Mouse (Mus musculus): ENCODE data around the gene Dach2.
"Not testable (repeated sequence)": the region's sequence is repeated elsewhere in the genome, so short reads cannot be mapped to it uniquely, and the experiment has no call there.

The Dach2 gene

GRCm38 (mm10) chrX:113297404-113297803, at the start of gene Dach2:
Dach2 (plus strand) TSS chrX:113297510.
- no peak for DNase-seq (ENCODE audit: extremely low read depth, low read depth)

GRCm38 (mm10) chrX:113252427-113252826, 44.9 kb upstream of the Dach2 start:
- DNase-seq (ENCODE audit: extremely low read depth, low read depth): not testable (repeated sequence)

- DNase-seq (ENCODE audit: extremely low read depth, low read depth): no peak
Observed at GRCm38 (mm10) chrX:113298031-113298430, 721 bp downstream of the Dach2 start.

- DNase-seq (ENCODE audit: extremely low read depth, low read depth): no peak
Observed at GRCm38 (mm10) chrX:113298468-113298867, 1.2 kb downstream of the Dach2 start.

GRCm38 (mm10) chrX:113304323-113304722, 7.0 kb downstream of the Dach2 start:
- no peak for DNase-seq (ENCODE audit: extremely low read depth, low read depth)

- DNase-seq (ENCODE audit: extremely low read depth, low read depth): no peak
Observed at GRCm38 (mm10) chrX:113338143-113338542, 40.8 kb downstream of the Dach2 start.

GRCm38 (mm10) chrX:113394417-113394816, 97.1 kb downstream of the Dach2 start:
- DNase-seq (ENCODE audit: extremely low read depth, low read depth): no peak

- no peak for DNase-seq (ENCODE audit: extremely low read depth, low read depth)
Observed at GRCm38 (mm10) chrX:113408756-113409155, 111.4 kb downstream of the Dach2 start.

- no peak for DNase-seq (ENCODE audit: extremely low read depth, low read depth)
Observed at GRCm38 (mm10) chrX:113421517-113422187, 124.3 kb downstream of the Dach2 start.

GRCm38 (mm10) chrX:113482131-113482530, 184.8 kb downstream of the Dach2 start:
- no peak for DNase-seq (ENCODE audit: extremely low read depth, low read depth)

GRCm38 (mm10) chrX:113545106-113545505, 247.8 kb downstream of the Dach2 start:
- DNase-seq (ENCODE audit: extremely low read depth, low read depth): no peak

- no peak for DNase-seq (ENCODE audit: extremely low read depth, low read depth)
Observed at GRCm38 (mm10) chrX:113563897-113564296, 266.6 kb downstream of the Dach2 start.

GRCm38 (mm10) chrX:113666069-113666468, 368.8 kb downstream of the Dach2 start:
- DNase-seq (ENCODE audit: extremely low read depth, low read depth): no peak

GRCm38 (mm10) chrX:113687163-113687562, 389.9 kb downstream of the Dach2 start:
- no peak for DNase-seq (ENCODE audit: extremely low read depth, low read depth)

GRCm38 (mm10) chrX:113712363-113712762, 415.1 kb downstream of the Dach2 start:
- no peak for DNase-seq (ENCODE audit: extremely low read depth, low read depth)

- DNase-seq (ENCODE audit: extremely low read depth, low read depth): no peak
Observed at GRCm38 (mm10) chrX:113724124-113724523, 426.8 kb downstream of the Dach2 start.

- DNase-seq (ENCODE audit: extremely low read depth, low read depth): no peak
Observed at GRCm38 (mm10) chrX:113747122-113747521, 449.8 kb downstream of the Dach2 start.

GRCm38 (mm10) chrX:113792264-113792663, 495.0 kb downstream of the Dach2 start:
- DNase-seq (ENCODE audit: extremely low read depth, low read depth): peak; percentile 15

GRCm38 (mm10) chrX:113810369-113810768, 513.1 kb downstream of the Dach2 start:
- DNase-seq (ENCODE audit: extremely low read depth, low read depth): no peak

GRCm38 (mm10) chrX:113826810-113827209, 529.5 kb downstream of the Dach2 start:
- peak; percentile 21 for DNase-seq (ENCODE audit: extremely low read depth, low read depth)

GRCm38 (mm10) chrX:113833062-113833461, 535.8 kb downstream of the Dach2 start:
- no peak for DNase-seq (ENCODE audit: extremely low read depth, low read depth)

- DNase-seq (ENCODE audit: extremely low read depth, low read depth): peak; percentile 36
Observed at GRCm38 (mm10) chrX:113867835-113868495, 570.7 kb downstream of the Dach2 start.
